ENCODE assay signal across 8 mouse cellular contexts in the genomic region with DNA sequence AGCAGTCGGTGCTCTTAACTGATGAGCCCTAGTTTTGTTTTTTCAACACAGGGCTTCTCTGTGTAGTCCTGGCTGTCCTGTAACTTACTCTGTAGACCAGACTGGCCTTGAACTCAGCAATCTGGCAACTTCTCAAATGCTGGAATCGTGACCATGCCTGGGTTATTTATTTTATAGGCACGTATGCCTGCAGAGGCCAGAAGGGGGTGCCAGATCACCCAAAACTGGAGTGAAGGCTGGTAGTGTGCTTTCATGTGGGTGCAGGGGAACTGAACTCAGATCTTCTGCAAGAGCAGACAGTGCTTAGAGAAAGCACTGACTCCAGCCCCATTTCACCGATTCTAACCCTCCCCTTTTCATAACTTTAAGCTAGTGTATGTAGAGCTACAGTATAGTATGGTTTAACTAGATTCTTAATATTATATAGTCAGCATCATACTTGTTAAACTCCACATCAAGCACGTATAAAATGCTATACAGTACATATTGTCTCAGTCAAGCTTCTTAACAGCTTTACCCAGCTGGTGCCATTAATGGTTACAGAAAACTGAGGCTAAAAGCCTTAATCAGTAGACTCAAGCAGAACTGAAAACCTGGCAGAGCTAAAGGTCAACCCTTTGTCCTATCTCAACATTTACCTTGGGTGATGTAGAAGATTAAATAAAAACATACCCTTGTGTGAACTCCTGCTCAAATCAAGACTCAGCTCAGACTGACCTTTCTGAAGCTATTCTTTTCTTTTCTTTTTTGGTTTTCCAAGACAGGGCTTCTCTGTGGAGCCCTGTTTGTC. TPM values are rescaled to one million over a fixed set of nuclear protein-coding genes. Genes with fewer than 3 reads are reported as not detected.
A peak's percentile ranks its signal among the peaks of the same experiment; 100 is the strongest.
DNase-seq lines count a peak whose midpoint lies in the region; ATAC-seq lines count a peak whose summit lies in the region.

No protein-coding gene starts in this region.

- intact Hi-C loops in left cerebral cortex, postnatal 10 days (cut with DNase I): loop anchor here (5.0 kb wide), 1 partner anchor 84 kb away; no protein-coding TSS in a partner anchor
- intact Hi-C loops in left cerebral cortex, postnatal 36 days (cut with DNase I): loop anchor here (5.0 kb wide), 1 partner anchor 84 kb away; no protein-coding TSS in a partner anchor

- peak; percentile 50 to 57; a peak in 2 of 4 replicates for ATAC-seq in hematopoietic stem cell, adult 5-6 weeks (replicated peaks in 1 of 2; ENCODE audit: insufficient read depth in 1 of 2, low FRiP score in 2 of 2, low TSS enrichment in 1 of 2, low read depth in 1 of 2, poor library complexity in 2 of 2, severe bottlenecking in 2 of 2)

- DNase-seq in left cerebral cortex, postnatal 10 days (ENCODE audit: extremely low spot score in 1 of 2, low spot score in 2 of 2): peak; percentile 22 to 41
- no peak for DNase-seq in left cerebral cortex, postnatal 36 days (ENCODE audit: low spot score in 2 of 2)
- DNase-seq in MN1 (ENCODE audit: low spot score): peak; percentile 52
- peak; percentile 28 for DNase-seq in cerebellum, adult 8-10 months
- peak; percentile 40 to 47 for DNase-seq in lung, adult 18-20 months
- peak; percentile 54 for DNase-seq in spleen, adult 12 weeks (ENCODE audit: low spot score)
- no peak for DNase-seq in Muller cell, postnatal 12 days (ENCODE audit: inconsistent ontology term)

RNA-seq across cellular contexts. Expression of a gene that starts 1.5 kb away (rescaled TPM):
- total RNA-seq in left cerebral cortex, postnatal 10 days (2021): 10 to 100 TPM; 40.3 to 42.0 TPM
- 10 to 100 TPM; 42.6 to 46.5 TPM for total RNA-seq in left cerebral cortex, postnatal 36 days (2021)
- 157 and 236 TPM in 2 replicates for total RNA-seq in hematopoietic stem cell, adult 5-6 weeks (2017)

RNA-seq across cellular contexts. Expression of a gene that starts 21.5 kb away (rescaled TPM):
- total RNA-seq in left cerebral cortex, postnatal 10 days (2021): 10 to 100 TPM; 76.6 to 78.0 TPM
- total RNA-seq in left cerebral cortex, postnatal 36 days (2021): 10 to 100 TPM; 37.4 to 42.5 TPM
- total RNA-seq in hematopoietic stem cell, adult 5-6 weeks (2017): 145 and 161 TPM in 2 replicates

RNA-seq across cellular contexts. Expression of a gene that starts 43.1 kb away (rescaled TPM):
- total RNA-seq in left cerebral cortex, postnatal 10 days (2021): 10 to 100 TPM; 22.8 to 24.4 TPM
- total RNA-seq in left cerebral cortex, postnatal 36 days (2021): 10 to 100 TPM; 16.6 TPM
- total RNA-seq in hematopoietic stem cell, adult 5-6 weeks (2017): 29.0 and 37.4 TPM in 2 replicates

Comparison
In these comparisons a context has a peak if more than half of its experiments do, and no peak if none do; other contexts are left out.
1. DNase-seq: peak in left cerebral cortex, postnatal 10 days (2 of 2), MN1 (single experiment), cerebellum, adult 8-10 months (single experiment), lung, adult 18-20 months (2 of 2) and spleen, adult 12 weeks (single experiment); none in left cerebral cortex, postnatal 36 days (0 of 2) and Muller cell, postnatal 12 days (single experiment).